Mouse (Mus musculus): ENCODE data around the gene Mrpl4.
"Not testable (repeated sequence)": the region's sequence is repeated elsewhere in the genome, so short reads cannot be mapped to it uniquely, and the experiment has no call there.

Mrpl4 gene

DNA sequence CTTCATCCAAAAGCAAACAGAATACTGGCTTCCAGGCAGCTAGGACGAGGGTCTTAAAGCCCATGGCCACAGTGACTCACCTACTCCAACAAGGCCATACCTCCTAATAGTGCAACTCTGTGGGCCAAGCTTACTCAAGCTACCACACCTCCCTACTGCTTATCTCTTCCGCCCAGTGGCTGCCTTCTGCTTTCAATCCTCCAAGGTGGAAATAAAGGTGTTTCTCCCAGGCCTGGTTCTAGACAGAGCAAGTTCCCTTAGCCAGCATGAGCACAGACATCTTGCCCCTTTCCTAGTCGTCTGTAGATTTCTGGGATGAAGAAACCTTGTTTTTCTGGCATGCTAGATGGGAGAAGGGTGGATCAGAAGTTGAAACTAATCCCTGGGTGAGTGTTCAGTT lies 37.2 kb downstream of the Mrpl4 start:
- DNase-seq (ENCODE audit: low read depth, low spot score) = no peak

- no peak for DNase-seq (ENCODE audit: low read depth, low spot score)
Observed at GRCm38 (mm10) chr9:21041308-21041707, 38.8 kb downstream of the Mrpl4 start.

DNA sequence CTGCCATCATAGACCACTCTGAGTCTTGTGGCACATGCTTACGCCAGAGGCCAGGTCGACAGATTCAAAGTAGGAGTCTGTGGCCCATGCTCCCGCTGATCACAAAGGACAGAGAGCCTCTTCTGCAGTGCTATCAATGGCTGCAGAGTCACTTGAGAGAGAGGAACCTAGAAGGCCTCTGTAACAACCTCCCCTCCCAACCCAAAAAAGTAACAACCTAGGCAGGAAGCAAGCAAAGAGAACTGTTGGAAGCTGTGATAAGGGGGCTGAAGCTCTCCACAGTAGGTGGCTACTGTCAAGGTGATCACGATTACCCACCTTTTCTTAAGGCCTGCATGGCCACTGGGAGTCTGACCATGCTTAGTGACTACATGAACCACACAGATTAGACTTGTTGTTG lies 41.0 kb downstream of the Mrpl4 start:
- DNase-seq (ENCODE audit: low read depth, low spot score) = no peak

GRCm38 (mm10) chr9:21044785-21045184 lies 42.2 kb downstream of the Mrpl4 start:
- DNase-seq (ENCODE audit: low read depth, low spot score) = not testable (repeated sequence)

GRCm38 (mm10) chr9:21045235-21045634 lies 42.7 kb downstream of the Mrpl4 start:
- no peak for DNase-seq (ENCODE audit: low read depth, low spot score)

DNA sequence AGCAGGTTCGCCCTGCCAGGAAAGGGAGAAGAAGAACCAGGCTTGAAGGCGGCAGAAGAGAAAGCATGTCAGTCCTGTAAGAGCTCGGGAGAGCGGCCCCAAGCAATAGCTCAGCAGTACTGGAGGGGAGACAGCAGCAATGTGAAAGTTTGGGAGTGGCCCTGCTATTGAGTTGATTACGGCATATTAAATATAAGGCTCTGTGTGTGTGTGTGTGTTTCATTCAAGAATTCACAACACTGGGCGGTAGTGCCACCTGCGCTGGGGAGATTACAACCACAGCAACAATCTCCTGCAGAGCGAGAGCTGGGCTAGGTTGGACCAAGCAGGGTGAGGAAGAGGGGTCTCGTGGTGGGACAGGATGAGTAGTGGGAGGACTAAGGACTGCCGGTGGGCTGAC lies 49.0 kb downstream of the Mrpl4 start:
- DNase-seq (ENCODE audit: low read depth, low spot score) = no peak
